20 mouse cellular contexts compared by ENCODE assay signal in genomic region chr2:91429146-91429545, GRCm38 (mm10). TPM values are rescaled to one million over a fixed set of nuclear protein-coding genes. Genes with fewer than 3 reads are reported as not detected.
DNase-seq lines count a peak whose midpoint lies in the region; ATAC-seq and TF ChIP-seq lines count a peak whose summit lies in the region.
"Had no signal": no experiment of that assay in that cellular context is flagged by ENCODE, and none has a peak within 500 bp of the region (broad histone marks: within the 10 kb centered on the region; RNA-seq: fewer than 3 reads in every experiment).

No protein-coding gene starts in this region.

- H3K4me2 ChIP-seq in intestine, embryonic 16.5 days (ENCODE audit: low read depth, low read length): no peak overlapping the region
- H3K4me2 ChIP-seq in intestine, embryonic 15.5 days (replicated peaks): no peak overlapping the region
- H3K4me2 ChIP-seq in hindbrain, embryonic 13.5 days: no peak overlapping the region
- no peak overlapping the region for H3K4me2 ChIP-seq in midbrain, postnatal 0 days (ENCODE audit: low read depth, low read length, poor library complexity, severe bottlenecking)
- H3K4me2 ChIP-seq: limb, embryonic 13.5 days had no signal

- H3K27me3 ChIP-seq in intestine, embryonic 16.5 days (replicated peaks; ENCODE audit: control insufficient read depth, insufficient read depth, low read length): no peaks in the 10 kb centered on the region
- H3K27me3 ChIP-seq in intestine, embryonic 15.5 days (replicated peaks): no peaks in the 10 kb centered on the region
- no peaks in the 10 kb centered on the region for H3K27me3 ChIP-seq in hindbrain, embryonic 13.5 days
- no peaks in the 10 kb centered on the region for H3K27me3 ChIP-seq in midbrain, postnatal 0 days (ENCODE audit: insufficient read depth, low read length)
- H3K27me3 ChIP-seq: limb, embryonic 13.5 days had no signal

- intact Hi-C loops in gastrocnemius, postnatal 14 days (cut with DNase I; ENCODE audit: low total_unique reads): no loop called here

- no peak for TF ChIP-seq CTCF in midbrain, postnatal 0 days (IDR thresholded peaks at IDR 0.05)

- peaks cover 4% of the 10 kb centered on the region; the same call in 1 of the 2 replicates for H3K4me1 ChIP-seq in intestine, embryonic 16.5 days (ENCODE audit: control insufficient read depth, insufficient read depth, low read length)
- peaks cover 10% of the 10 kb centered on the region; the same call in 1 of the 2 replicates for H3K4me1 ChIP-seq in intestine, embryonic 15.5 days (replicated peaks)
- peaks cover 24% of the 10 kb centered on the region for H3K4me1 ChIP-seq in hindbrain, embryonic 13.5 days (replicated peaks)
- peaks cover 17% of the 10 kb centered on the region; the same call in 1 of the 2 replicates for H3K4me1 ChIP-seq in midbrain, postnatal 0 days (ENCODE audit: insufficient read depth, low read length)
- H3K4me1 ChIP-seq: megakaryocyte, embryonic 14.5 days had no signal

- WGBS in intestine, embryonic 16.5 days: 70% methylated on average over 3 of the region's 3 CpGs
- 78% methylated on average over 3 of the region's 3 CpGs for WGBS in intestine, embryonic 15.5 days
- 88% methylated on average over 3 of the region's 3 CpGs for WGBS in hindbrain, embryonic 13.5 days
- WGBS in midbrain, postnatal 0 days: 78% methylated on average over 3 of the region's 3 CpGs

- ATAC-seq in intestine, embryonic 16.5 days: 0 out of 2 replicates have a peak, but pooled peaks have one; percentile 18
- no peak for ATAC-seq in intestine, embryonic 15.5 days
- ATAC-seq in hindbrain, embryonic 13.5 days (ENCODE audit: low FRiP score): no peak
- no peak for ATAC-seq in midbrain, postnatal 0 days (ENCODE audit: low FRiP score)
- ATAC-seq: lung, postnatal 0 days had no signal

- no peak overlapping the region for H3K27ac ChIP-seq in intestine, embryonic 16.5 days (ENCODE audit: low read length)
- H3K27ac ChIP-seq in intestine, embryonic 15.5 days: no peak overlapping the region
- peak overlapping the region; percentile 78 for H3K27ac ChIP-seq in hindbrain, embryonic 13.5 days
- H3K27ac ChIP-seq in midbrain, postnatal 0 days (ENCODE audit: low read depth, low read length): 0 out of 2 replicates have a peak overlapping the region, but pooled peaks have one; percentile 62
- H3K27ac ChIP-seq: limb, embryonic 13.5 days; liver, embryonic 14.5 days had no signal

- H3K9me3 ChIP-seq in intestine, embryonic 16.5 days (ENCODE audit: control insufficient read depth, low read length): no peaks in the 10 kb centered on the region
- no peaks in the 10 kb centered on the region for H3K9me3 ChIP-seq in intestine, embryonic 15.5 days
- H3K9me3 ChIP-seq in hindbrain, embryonic 13.5 days: no peaks in the 10 kb centered on the region
- no peaks in the 10 kb centered on the region for H3K9me3 ChIP-seq in midbrain, postnatal 0 days (ENCODE audit: low read length)
- H3K9me3 ChIP-seq: embryonic facial prominence, embryonic 10.5 days; limb, embryonic 13.5 days; megakaryocyte, embryonic 14.5 days had no signal

- peak; percentile 40 for DNase-seq in gastrocnemius, adult 18-20 months (ENCODE audit: low spot score)
- DNase-seq in gastrocnemius, postnatal 14 days: no peak
- DNase-seq in midbrain, postnatal 0 days (ENCODE audit: low spot score): no peak
- DNase-seq in B cell, adult 2 months: no peak
- no peak for DNase-seq in lung, postnatal 36 days
- DNase-seq: adrenal gland, adult 8-10 months; cerebellum, adult 11-12 months; cerebellum, postnatal 36 days; kidney, adult 18-20 months; kidney, postnatal 14 days; layer of hippocampus, adult 9-11 months; thymus, postnatal 4 days had no signal

- H3K36me3 ChIP-seq in intestine, embryonic 16.5 days (ENCODE audit: control insufficient read depth, insufficient read depth, low read length): no peaks in the 10 kb centered on the region
- H3K36me3 ChIP-seq in intestine, embryonic 15.5 days: no peaks in the 10 kb centered on the region
- 0 out of 2 replicates have a peak, but pooled peaks cover 1% of the 10 kb centered on the region for H3K36me3 ChIP-seq in hindbrain, embryonic 13.5 days
- no peaks in the 10 kb centered on the region for H3K36me3 ChIP-seq in midbrain, postnatal 0 days (ENCODE audit: insufficient read depth, low read length)
- H3K36me3 ChIP-seq: embryonic facial prominence, embryonic 10.5 days had no signal

- no peak overlapping the region for H3K4me3 ChIP-seq in intestine, embryonic 16.5 days (ENCODE audit: low read length)
- no peak overlapping the region for H3K4me3 ChIP-seq in intestine, embryonic 15.5 days (replicated peaks)
- H3K4me3 ChIP-seq in hindbrain, embryonic 13.5 days: no peak overlapping the region
- no peak overlapping the region for H3K4me3 ChIP-seq in midbrain, postnatal 0 days (ENCODE audit: low read depth, low read length)
- H3K4me3 ChIP-seq: embryonic facial prominence, embryonic 10.5 days; limb, embryonic 13.5 days; megakaryocyte, embryonic 14.5 days had no signal

- no peak overlapping the region for H3K9ac ChIP-seq in intestine, embryonic 16.5 days (ENCODE audit: low read depth, low read length)
- no peak overlapping the region for H3K9ac ChIP-seq in intestine, embryonic 15.5 days
- H3K9ac ChIP-seq in hindbrain, embryonic 13.5 days: no peak overlapping the region
- H3K9ac ChIP-seq in midbrain, postnatal 0 days (replicated peaks; ENCODE audit: low read length, poor library complexity, severe bottlenecking): no peak overlapping the region
- H3K9ac ChIP-seq: limb, embryonic 13.5 days; liver, embryonic 14.5 days had no signal

RNA-seq across cellular contexts. Expression of gene 1110051M20Rik, which starts 15.4 kb away (rescaled TPM):
- 10 to 100 TPM; 14.4 to 21.7 TPM for total RNA-seq in gastrocnemius, adult 18-20 months (2021)
- 10 to 100 TPM; 11.3 to 13.2 TPM for total RNA-seq in gastrocnemius, postnatal 14 days (2021)
- polyA plus RNA-seq in intestine, embryonic 16.5 days (2015; fragmentation: Nextera tagmentation; extraction: Ambion mirVana): 34.6 and 36.0 TPM in 2 replicates
- polyA plus RNA-seq in intestine, embryonic 15.5 days (2015; fragmentation: Nextera tagmentation; extraction: Ambion mirVana): 36.3 and 38.6 TPM in 2 replicates
- polyA plus RNA-seq in hindbrain, embryonic 13.5 days (2015; fragmentation: Nextera tagmentation; extraction: Ambion mirVana): 147 and 155 TPM in 2 replicates
- 146 and 158 TPM in 2 replicates for total RNA-seq in midbrain, postnatal 0 days (2014; rRNA removed)
- 171 and 172 TPM in 2 replicates for polyA plus RNA-seq in midbrain, postnatal 0 days (2015; fragmentation: Nextera tagmentation; extraction: Ambion mirVana)

RNA-seq across cellular contexts. Expression of gene Lrp4, which starts 28.2 kb away (rescaled TPM):
- 1 to 10 TPM; 8.8 to 9.6 TPM for total RNA-seq in gastrocnemius, adult 18-20 months (2021)
- 10 to 100 TPM; 13.9 to 15.4 TPM for total RNA-seq in gastrocnemius, postnatal 14 days (2021)
- polyA plus RNA-seq in intestine, embryonic 16.5 days (2015; fragmentation: Nextera tagmentation; extraction: Ambion mirVana): 8.2 and 8.3 TPM in 2 replicates
- 8.7 and 9.2 TPM in 2 replicates for polyA plus RNA-seq in intestine, embryonic 15.5 days (2015; fragmentation: Nextera tagmentation; extraction: Ambion mirVana)
- 4.3 and 5.0 TPM in 2 replicates for polyA plus RNA-seq in hindbrain, embryonic 13.5 days (2015; fragmentation: Nextera tagmentation; extraction: Ambion mirVana)
- total RNA-seq in midbrain, postnatal 0 days (2014; rRNA removed): 17.1 and 19.2 TPM in 2 replicates
- 3.4 TPM in 2 replicates for polyA plus RNA-seq in midbrain, postnatal 0 days (2015; fragmentation: Nextera tagmentation; extraction: Ambion mirVana)

Comparison
In these comparisons a context has a peak if more than half of its experiments do, and no peak if none do; other contexts are left out.
1. H3K27ac ChIP-seq: peak in hindbrain, embryonic 13.5 days (single experiment) and midbrain, postnatal 0 days (single experiment); none in intestine, embryonic 16.5 days (single experiment) and intestine, embryonic 15.5 days (single experiment).